Mouse (Mus musculus): Measurements from ENCODE around the gene Dgka.
"Not testable (repeated sequence)": the region's sequence is repeated elsewhere in the genome, so short reads cannot be mapped to it uniquely, and the experiment has no call there.

The Dgka gene

DNA sequence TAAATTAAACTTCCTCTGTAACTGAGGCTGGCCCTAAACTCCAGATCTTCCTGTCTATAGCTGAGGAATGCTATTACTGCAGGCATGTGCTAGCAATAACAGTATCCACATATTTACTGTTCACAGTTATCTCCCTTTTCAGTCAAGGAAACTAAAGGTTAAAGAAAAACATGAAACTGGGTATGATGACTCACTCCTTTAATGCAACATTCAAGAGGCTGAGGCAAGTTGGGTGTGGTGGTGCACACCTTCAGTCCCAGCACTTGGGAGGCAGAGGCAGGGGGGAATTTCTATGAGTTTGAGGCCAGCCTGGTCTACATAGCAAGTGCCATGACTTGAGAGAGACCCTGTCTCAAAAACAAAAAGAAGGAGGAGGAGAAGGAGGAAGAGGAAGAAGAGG lies 12.7 kb downstream of the Dgka start:
- in situ Hi-C loops (cut with MboI, MseI) = no loop called here

DNA sequence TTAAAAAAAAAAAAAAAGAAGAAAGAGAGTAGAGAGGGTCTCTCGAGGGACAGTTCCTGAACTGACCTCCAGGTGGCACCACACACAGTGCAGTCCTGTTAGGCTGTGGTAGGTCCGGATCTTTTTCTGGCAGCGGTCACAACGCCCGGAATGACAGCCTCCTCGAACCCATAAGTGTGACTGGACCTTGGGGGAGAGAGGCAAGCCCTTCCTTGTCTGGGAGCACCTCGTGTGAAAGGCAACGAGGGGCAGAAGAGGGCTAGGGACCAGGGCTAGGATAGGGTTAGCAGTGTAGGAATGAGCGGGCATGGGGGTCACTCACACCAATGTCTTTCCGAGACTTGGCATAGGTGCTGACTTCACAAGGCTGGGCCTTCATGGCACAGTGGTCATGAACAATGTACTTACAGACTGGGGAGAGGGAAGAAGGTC lies 13.6 kb downstream of the Dgka start:
- in situ Hi-C loops (cut with MboI, MseI) = no loop called here

GRCm38 (mm10) chr10:128728059-128728458 lies 16.6 kb downstream of the Dgka start:
- in situ Hi-C loops (cut with MboI, MseI) = no loop called here

DNA sequence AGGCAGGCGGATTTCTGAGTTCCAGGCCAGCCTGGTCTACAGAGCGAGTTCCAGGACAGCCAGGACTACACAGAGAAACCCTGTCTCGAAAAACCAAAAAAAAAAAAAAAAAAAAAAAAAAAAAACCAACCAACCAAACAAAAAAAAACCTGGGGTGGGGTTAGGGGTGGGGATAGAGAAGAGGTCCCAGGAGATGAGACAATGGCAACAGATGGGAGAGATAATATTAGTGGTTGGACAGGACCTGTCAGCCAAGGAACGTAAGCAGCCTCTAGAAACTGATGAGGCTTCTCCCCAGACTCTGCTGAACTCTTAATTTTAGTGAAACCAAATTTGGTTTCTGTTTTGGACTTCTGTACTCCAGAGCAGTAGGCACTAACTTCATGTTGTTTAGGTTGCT lies 19.2 kb downstream of the Dgka start:
- in situ Hi-C loops (cut with MboI, MseI) = not testable (repeated sequence)

DNA sequence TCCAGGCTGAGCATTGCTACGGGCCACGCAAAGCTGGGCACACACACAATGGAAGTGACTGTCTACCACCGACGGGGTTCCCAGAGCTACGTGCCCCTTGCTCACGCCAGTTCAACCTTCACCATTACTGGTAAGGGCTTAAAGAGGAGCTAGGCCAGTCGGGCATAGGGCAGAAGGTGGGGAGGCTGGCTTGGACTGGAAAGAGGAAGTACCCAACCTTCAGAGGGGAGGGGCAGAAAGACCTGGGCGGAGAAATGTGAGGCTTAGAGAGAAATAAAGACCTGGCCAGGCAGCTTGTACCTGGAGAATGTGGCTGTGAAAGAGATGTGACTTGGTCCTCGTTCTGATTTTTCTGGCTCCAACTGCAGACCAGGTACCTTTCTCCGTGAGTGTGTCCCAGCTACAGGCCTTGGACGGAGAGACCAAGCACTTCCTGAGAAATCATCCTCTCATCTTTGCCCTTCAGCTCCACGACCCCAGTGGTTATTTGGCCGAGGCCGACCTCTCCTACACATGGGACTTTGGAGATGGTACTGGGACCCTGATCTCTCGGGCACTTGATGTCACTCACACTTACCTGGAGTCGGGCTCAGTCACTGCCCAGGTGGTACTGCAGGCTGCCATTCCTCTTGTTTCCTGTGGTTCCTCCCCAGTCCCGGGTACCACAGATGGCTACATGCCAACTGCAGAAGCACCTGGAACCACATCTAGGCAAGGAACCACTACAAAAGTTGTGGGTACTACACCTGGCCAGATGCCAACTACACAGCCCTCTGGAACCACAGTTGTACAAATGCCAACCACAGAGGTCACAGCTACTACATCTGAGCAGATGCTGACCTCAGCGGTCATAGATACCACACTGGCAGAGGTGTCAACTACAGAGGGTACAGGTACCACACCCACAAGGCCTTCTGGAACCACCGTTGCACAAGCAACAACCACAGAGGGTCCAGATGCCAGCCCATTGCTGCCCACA lies 28.8 kb downstream of the Dgka start:
- in situ Hi-C loops (cut with MboI, MseI) = no loop called here

DNA sequence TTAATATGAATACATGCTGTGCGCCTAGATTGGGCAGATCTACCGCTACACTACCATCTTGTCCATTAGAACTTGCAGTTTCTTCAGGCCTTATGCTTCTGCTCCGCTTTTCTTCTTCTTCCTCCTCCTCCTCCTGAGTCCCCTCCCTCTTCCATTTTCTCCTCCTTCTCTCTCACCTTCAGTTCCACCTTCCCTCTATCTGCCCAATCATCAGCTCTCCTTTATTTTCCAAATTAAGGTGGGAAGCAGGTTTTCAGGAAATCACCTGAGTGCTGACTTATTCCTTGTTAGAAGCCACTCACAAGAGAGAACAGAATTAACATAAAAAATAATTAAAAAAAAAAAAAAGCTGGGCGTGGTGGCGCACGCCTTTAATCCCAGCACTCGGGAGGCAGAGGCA lies 33.3 kb downstream of the Dgka start:
- in situ Hi-C loops (cut with MboI, MseI) = not testable (repeated sequence)

DNA sequence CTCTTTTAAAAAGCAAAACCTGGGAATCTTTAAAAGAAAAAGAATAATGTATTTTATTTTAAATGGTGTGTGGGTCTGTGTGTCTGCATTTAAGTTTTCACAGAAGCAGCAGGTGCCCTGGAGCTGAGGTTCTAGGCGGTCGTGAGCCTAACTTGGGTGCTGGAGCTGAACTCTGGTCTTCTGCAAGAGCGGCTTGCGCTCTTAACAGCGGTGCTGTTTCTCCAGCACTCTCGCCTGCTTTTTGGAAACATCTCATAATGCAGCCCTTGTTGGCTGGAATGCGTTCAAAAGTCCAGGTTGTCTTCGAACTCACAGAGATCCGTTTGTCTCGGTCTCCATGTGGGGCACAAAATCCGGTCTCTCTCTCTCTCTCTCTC lies 39.4 kb downstream of the Dgka start:
- in situ Hi-C loops (cut with MboI, MseI) = no loop called here

DNA sequence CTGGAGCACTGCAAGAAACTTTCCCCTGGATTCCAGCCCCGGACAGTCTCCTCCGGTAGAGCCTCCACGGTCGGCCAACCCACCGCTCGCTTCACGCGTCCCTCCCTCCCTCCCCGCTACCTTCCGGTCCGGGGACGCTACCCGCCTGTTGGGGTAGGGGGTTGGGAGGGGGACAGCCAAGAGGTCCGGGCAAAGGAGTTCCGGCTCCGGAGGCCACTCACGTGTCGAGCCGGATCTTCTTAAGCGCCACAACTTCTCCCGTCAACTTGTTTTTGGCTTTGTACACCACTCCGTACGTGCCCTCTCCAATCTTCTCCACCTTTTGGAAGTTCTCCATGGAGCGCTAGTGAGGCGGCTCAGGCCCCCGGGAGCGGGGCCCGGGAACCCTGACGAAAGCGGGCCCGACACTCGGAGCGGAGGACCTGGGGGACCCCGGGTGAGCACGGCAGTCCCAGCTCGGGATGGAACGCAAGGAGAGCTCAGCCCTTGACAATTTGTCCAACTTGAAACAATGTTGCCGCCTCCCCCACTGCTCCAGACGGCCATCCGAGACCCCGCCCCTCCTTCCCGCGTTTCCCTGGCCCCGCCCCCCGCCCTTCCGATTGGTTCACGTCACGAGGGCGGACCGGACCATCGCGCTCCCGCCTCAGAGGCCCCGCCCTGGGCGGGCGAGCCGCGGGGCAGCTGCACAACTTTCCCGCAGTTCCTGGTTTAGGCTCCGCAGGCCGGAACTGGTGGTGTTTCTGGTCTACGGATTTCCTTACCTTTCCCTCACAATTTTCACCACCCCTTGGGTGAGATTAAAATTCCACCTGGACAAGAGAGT lies 40.0 kb downstream of the Dgka start, which contains the start of gene Cdk2:
Gene Cdk2 (minus strand): TSS at position 541 of the 826 bp plus-strand sequence.
- in situ Hi-C loops (cut with MboI, MseI) = no loop called here

DNA sequence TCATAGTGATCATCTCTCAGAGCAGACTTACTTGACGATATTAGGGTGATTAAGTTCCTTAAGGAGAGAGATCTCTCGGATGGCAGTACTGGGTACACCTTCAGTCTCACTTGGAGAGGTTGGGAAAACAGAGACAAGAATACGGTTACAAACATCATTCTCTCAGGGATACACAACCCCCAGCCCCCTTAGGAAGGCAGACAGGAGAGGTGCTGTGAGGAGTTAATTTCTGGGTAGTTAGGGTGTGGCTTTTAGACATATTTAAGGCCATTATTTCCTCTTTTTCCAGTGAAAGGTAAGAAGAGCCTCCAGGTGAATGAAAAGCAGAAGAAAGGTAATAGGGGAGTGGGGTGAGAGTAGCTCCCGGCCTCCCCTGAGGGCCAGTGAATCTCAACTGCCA lies 40.8 kb downstream of the Dgka start, which contains the start of gene Pmel:
Gene Pmel (plus strand): TSS at position 301 of the 400 bp plus-strand sequence.
- in situ Hi-C loops (cut with MboI, MseI) = no loop called here

DNA sequence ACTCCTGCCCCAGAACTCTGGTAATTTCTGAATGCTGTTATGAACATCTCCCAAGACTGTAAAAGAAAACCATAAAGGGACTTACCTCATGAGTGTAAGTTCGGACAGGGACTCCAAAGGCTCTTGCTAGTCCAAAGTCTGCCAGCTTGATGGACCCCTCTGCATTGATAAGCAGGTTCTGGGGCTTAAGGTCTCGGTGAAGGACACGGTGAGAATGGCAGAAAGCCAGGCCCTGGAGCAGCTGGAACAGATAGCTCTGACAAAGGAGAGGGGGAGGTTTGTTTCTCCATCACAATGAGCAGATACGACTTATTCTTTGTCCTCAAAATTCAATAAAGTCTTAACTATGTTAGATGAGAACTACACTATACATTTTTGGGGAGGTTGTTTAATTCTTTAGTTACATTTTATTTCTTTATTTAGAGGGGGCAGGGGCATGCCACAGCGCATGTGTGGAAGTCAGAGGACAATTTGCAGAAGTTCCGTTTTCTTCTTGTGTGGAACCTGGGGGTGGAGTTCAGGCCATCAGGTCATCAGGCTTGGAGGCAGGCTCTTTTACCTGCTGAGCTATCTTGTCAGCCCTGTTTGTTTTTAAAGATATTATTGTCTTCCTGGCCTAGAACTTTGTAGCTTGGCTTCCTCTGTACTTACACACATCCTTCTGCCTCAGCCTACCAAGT lies 42.2 kb downstream of the Dgka start:
- in situ Hi-C loops (cut with MboI, MseI) = no loop called here

GRCm38 (mm10) chr10:128700712-128701111 lies 43.9 kb downstream of the Dgka start:
- in situ Hi-C loops (cut with MboI, MseI) = no loop called here

- in situ Hi-C loops (cut with MboI, MseI) = no loop called here
These were observed 45.0 kb downstream of the Dgka start for GRCm38 (mm10) chr10:128699611-128700010.

GRCm38 (mm10) chr10:128699006-128699405 lies 45.6 kb downstream of the Dgka start:
- in situ Hi-C loops (cut with MboI, MseI) = no loop called here

- in situ Hi-C loops (cut with MboI, MseI) = no loop called here
These were observed 47.5 kb downstream of the Dgka start for GRCm38 (mm10) chr10:128697072-128697725.

DNA sequence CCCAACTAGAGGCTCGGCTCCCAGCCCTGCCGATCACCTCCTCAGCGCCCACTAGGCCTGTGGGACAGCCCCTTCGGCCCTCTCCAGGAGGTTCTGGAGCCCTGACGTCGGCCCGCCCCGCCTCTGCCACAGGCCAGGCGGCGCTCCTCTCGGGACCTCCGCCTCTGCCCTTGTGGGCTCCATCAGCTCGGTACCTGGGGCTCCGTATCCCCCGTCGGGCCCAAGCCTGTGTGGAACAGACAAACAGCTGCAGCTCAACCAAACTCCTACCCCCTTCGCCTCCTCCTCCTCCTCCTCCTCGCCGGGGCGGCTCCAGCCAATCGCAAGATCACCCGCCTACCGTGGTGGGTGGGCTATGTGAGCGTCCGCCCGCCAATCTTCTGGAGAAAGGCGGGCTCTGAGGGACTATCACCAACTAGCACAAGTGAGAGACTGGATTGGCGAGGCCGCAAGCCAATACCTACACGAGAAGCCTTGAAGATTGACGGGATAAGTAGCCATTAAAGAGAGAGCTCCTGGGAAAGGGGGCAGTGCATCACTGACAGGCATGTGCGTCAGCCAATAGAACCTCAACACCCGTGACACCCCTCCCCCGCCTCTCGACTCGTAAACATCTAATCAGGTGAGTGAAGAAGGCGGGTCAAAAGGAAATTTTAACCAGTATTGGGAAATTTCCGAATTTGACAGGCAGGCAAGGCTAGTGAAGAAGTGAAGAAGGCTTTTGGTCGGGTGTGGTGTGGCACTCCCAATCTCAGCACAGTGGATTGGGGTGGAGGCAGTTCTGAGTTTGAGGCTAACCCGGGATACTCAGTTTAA lies 48.5 kb downstream of the Dgka start, which contains the start of gene Rab5b:
Gene Rab5b (minus strand): TSS at position 273 of the 816 bp plus-strand sequence.
- in situ Hi-C loops (cut with MboI, MseI) = no loop called here

DNA sequence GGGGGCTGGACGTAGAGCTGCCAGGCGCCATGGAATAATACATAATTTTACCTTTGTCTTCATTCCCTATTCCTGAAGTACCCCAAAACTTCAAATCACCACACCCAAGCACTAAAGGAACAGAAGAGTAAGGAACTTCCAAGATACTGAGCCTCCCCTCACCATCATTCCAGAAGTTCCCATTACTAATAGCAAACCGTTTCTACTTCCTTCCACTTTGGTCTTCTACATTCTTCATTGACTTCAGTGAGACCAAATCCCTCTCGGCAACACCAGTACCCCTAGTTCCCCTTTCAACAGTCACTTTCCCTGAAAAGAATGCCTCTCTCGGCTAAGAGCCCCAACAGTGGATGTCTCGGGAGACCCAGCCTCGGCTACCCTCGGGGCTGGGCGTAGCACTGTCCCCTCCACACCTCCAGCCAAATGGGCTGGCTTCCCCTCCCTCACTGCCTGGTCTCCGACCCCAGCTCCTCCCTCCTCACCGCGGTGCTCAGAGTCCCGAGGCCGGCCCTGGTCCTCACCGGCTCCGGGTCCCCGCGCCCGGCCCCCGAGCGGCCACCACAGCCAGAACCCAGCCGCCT lies 49.2 kb downstream of the Dgka start:
- in situ Hi-C loops (cut with MboI, MseI) = no loop called here

GRCm38 (mm10) chr10:128674469-128675008 lies 70.1 kb downstream of the Dgka start:
- in situ Hi-C loops (cut with MboI, MseI) = loop anchor here (5.0 to 10.0 kb wide), 2 partner anchors 47 to 580 kb away; partner anchors contain the start of genes Baz2a and Rps26

DNA sequence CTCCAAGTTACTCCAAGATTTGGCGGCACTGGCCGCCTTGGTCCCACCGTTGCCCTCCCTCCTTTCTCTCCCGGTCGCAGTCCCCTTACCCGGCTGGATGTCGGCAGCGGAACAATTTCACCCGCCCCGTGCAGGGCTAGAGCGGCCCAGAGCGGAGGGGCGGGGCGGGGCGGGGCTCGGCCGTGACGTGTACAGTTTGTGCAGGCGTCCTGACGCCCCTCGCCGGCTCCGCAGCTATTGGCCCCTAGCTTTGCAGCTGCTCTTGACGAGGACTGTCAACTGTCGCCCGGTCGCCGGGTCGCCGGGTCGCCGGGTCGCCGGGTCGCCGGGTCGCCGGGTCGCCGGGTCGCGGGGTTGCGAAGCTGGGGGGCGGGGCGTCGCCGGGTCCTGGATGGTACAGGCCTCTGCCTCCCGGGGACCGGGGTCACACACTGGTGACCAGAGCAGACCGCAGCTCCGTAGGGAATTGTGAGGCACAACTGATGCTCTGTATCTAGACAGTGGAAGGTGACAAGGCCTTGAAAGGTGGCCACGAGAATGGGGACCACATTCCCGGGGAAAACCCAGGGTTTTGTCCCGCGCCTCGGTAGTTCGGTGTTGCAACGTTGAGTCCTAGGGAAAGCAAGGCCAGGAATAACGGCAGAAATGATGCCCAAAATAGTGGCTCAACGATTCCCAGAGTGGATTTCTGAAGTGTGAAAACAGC lies 70.7 kb downstream of the Dgka start, which contains the start of gene Suox:
Gene Suox (minus strand): TSS at position 311 of the 706 bp plus-strand sequence.
- in situ Hi-C loops (cut with MboI, MseI) = loop anchor here (5.0 to 10.0 kb wide), 2 partner anchors 47 to 579 kb away; partner anchors contain the start of genes Baz2a and Rps26

Data from T-helper 1 cell (primary cell).